Mouse (Mus musculus) kidney, adult 2 months (tissue): Measurements from ENCODE around the gene Taf8. TPM values are rescaled to one million over a fixed set of nuclear protein-coding genes. Genes with fewer than 3 reads are reported as not detected.
A peak's percentile ranks its signal among the peaks of the same experiment; 100 is the strongest.

ENCODE experiments used
- DNase-seq: peaks from one replicate; pipeline ENCODE4 v3.0.0; 2021
- H3K27ac ChIP-seq: fragments of 200-500 bp; 2 replicates; pipeline ENCODE4 v1.5.1; 2012; ENCODE audit warnings: low read depth, low read length, control low read depth, inconsistent platforms; ENCODE audit not compliant: insufficient read depth
- H3K27me3 ChIP-seq: fragments of 200-500 bp; replicated peaks from 2 replicates; pipeline ENCODE4 v1.6.1; 2012; ENCODE audit warnings: mild to moderate bottlenecking, moderate library complexity, low read length, inconsistent platforms; ENCODE audit not compliant: control insufficient read depth, insufficient read depth
- H3K36me3 ChIP-seq: fragments of 200-500 bp; 2 replicates; pipeline ENCODE4 v1.6.1; 2012; ENCODE audit warnings: mild to moderate bottlenecking, moderate library complexity, low read length, inconsistent platforms; ENCODE audit not compliant: control insufficient read depth, insufficient read depth
- H3K4me1 ChIP-seq: fragments of 200-500 bp; 2 replicates; pipeline ENCODE4 v1.6.1; 2011; ENCODE audit warnings: low read length; ENCODE audit not compliant: control insufficient read depth, insufficient read depth
- H3K4me3 ChIP-seq: fragments of 200-500 bp; 2 replicates; pipeline ENCODE4 v1.5.1; 2011; ENCODE audit warnings: mild to moderate bottlenecking, low read depth, low read length, control low read depth; ENCODE audit not compliant: insufficient read depth
- CTCF ChIP-seq: fragments of 200-500 bp; conservative IDR thresholded peaks from 2 replicates; pipeline ENCODE4 v1.5.1; 2011; ENCODE audit warnings: low read depth, mild to moderate bottlenecking, control low read depth, low read length, moderate library complexity, mixed read lengths; ENCODE audit not compliant: insufficient read depth, insufficient read length
- POLR2A ChIP-seq: fragments of 200-500 bp; IDR thresholded peaks from one replicate; pipeline ENCODE4 v1.6.1; 2011; ENCODE audit warnings: low read depth, low read length, control low read depth
- WGBS: fragments of 180-500 bp; shearing (Covaris S2); methylation state at CpG from one replicate; pipeline ENCODE4 v1.1.7; 2018; 5-methylcytosine and 5-hydroxymethylcytosine counted together
- polyA plus RNA-seq: library from polyadenylated mRNA; depleted of rRNA; stranded (reverse); fragments of >200 nt; gene quantifications from 2 replicates; pipeline ENCODE4 v1.2.3, GENCODE M21; 2012

Gene Taf8
- polyA plus RNA-seq, 1 experiment, result 22.9 TPM

GRCm38 (mm10) chr17:47464248-47464965 lies 37.7 kb downstream of the Taf8 start:
- Histone ChIP-seq H3K4me1 (peaks cover 8% of the 10 kb centered on the region; the same call in 1 of the 2 replicates), H3K36me3 (no peaks in the 10 kb centered on the region), H3K4me3 (no peak overlapping the region), H3K27me3 (no peaks in the 10 kb centered on the region), H3K27ac (0 out of 2 replicates have a peak overlapping the region, but pooled peaks have one; percentile 11)
- 44% methylated on average over 12 of the region's 12 CpGs for WGBS
- DNase-seq, result peak; percentile 33
- TF ChIP-seq CTCF (no peak), POLR2A (no peak)

GRCm38 (mm10) chr17:47462728-47463388 lies 39.2 kb downstream of the Taf8 start:
- no peak overlapping the region for H3K4me3 ChIP-seq
- H3K27me3 ChIP-seq, result no peaks in the 10 kb centered on the region
- TF ChIP-seq CTCF, result no peak
- TF ChIP-seq POLR2A, result no peak
- WGBS, result 70% methylated on average over 9 of the region's 9 CpGs
- no peak for DNase-seq
- H3K27ac ChIP-seq, result no peak overlapping the region
- no peaks in the 10 kb centered on the region for H3K36me3 ChIP-seq
- H3K4me1 ChIP-seq, result peaks cover 8% of the 10 kb centered on the region; the same call in 1 of the 2 replicates

GRCm38 (mm10) chr17:47462209-47462608 lies 39.9 kb downstream of the Taf8 start:
- Histone ChIP-seq H3K27ac (no peak overlapping the region), H3K36me3 (no peaks in the 10 kb centered on the region), H3K27me3 (no peaks in the 10 kb centered on the region), H3K4me3 (no peak overlapping the region), H3K4me1 (peaks cover 8% of the 10 kb centered on the region; the same call in 1 of the 2 replicates)
- WGBS, result 77% methylated on average over 7 of the region's 7 CpGs
- TF ChIP-seq POLR2A (no peak), CTCF (no peak)
- DNase-seq, result no peak

- H3K36me3 ChIP-seq, result no peaks in the 10 kb centered on the region
- no peak overlapping the region for H3K27ac ChIP-seq
- no peaks in the 10 kb centered on the region for H3K27me3 ChIP-seq
- H3K4me1 ChIP-seq, result peaks cover 8% of the 10 kb centered on the region; the same call in 1 of the 2 replicates
- no peak for TF ChIP-seq POLR2A
- no peak overlapping the region for H3K4me3 ChIP-seq
- no peak for DNase-seq
- WGBS, result 70% methylated on average over 3 of the region's 3 CpGs
Observed at GRCm38 (mm10) chr17:47461688-47462087, 40.4 kb downstream of the Taf8 start.

GRCm38 (mm10) chr17:47459341-47459919 lies 42.7 kb downstream of the Taf8 start:
- 61% methylated on average over 3 of the region's 3 CpGs for WGBS
- peaks cover 8% of the 10 kb centered on the region; the same call in 1 of the 2 replicates for H3K4me1 ChIP-seq
- H3K27me3 ChIP-seq, result no peaks in the 10 kb centered on the region
- H3K36me3 ChIP-seq, result no peaks in the 10 kb centered on the region
- no peak overlapping the region for H3K4me3 ChIP-seq
- no peak for DNase-seq
- H3K27ac ChIP-seq, result no peak overlapping the region
- no peak for TF ChIP-seq CTCF

GRCm38 (mm10) chr17:47458936-47459335 lies 43.2 kb downstream of the Taf8 start:
- Histone ChIP-seq H3K36me3 (no peaks in the 10 kb centered on the region), H3K4me1 (peaks cover 3% of the 10 kb centered on the region; the same call in 1 of the 2 replicates), H3K27ac (no peak overlapping the region), H3K4me3 (no peak overlapping the region), H3K27me3 (no peaks in the 10 kb centered on the region)
- WGBS, result 78% methylated on average over 2 of the region's 2 CpGs
- no peak for DNase-seq
- TF ChIP-seq POLR2A (no peak), CTCF (no peak)

- 52% methylated on average over 13 of the region's 13 CpGs for WGBS
- DNase-seq, result no peak
- Histone ChIP-seq H3K27ac (no peak overlapping the region), H3K4me3 (no peak overlapping the region), H3K27me3 (no peaks in the 10 kb centered on the region), H3K4me1 (peaks cover 3% of the 10 kb centered on the region; the same call in 1 of the 2 replicates), H3K36me3 (no peaks in the 10 kb centered on the region)
- TF ChIP-seq POLR2A (no peak), CTCF (no peak)
Observed at GRCm38 (mm10) chr17:47458310-47458709, 43.8 kb downstream of the Taf8 start.
